Mouse (Mus musculus) erythroblast, embryonic 14.5 days (primary cell): Measurements from ENCODE around the gene Zfyve9. TPM values are rescaled to one million over a fixed set of nuclear protein-coding genes. Genes with fewer than 3 reads are reported as not detected.

Experiments
- H3K27me3 ChIP-seq: 2 replicates; pipeline ENCODE4 v1.6.1; 2012; ENCODE audit warnings: inconsistent platforms; ENCODE audit not compliant: control insufficient read depth
- H3K36me3 ChIP-seq: 2 replicates; pipeline ENCODE4 v1.6.1; 2012; ENCODE audit warnings: mild to moderate bottlenecking, inconsistent platforms; ENCODE audit not compliant: control insufficient read depth
- H3K4me1 ChIP-seq: 2 replicates; pipeline ENCODE4 v1.6.1; 2012; ENCODE audit warnings: inconsistent platforms; ENCODE audit not compliant: control insufficient read depth
- H3K4me3 ChIP-seq: replicated peaks from 2 replicates; pipeline ENCODE3; 2012; ENCODE audit warnings: moderate library complexity, mild to moderate bottlenecking, inconsistent platforms
- H3K9me3 ChIP-seq: 2 replicates; pipeline ENCODE4 v1.6.1; 2012; ENCODE audit warnings: low read length, inconsistent platforms, mixed read lengths; ENCODE audit not compliant: control insufficient read depth
- GATA1 ChIP-seq: IDR thresholded peaks from 2 replicates; pipeline ENCODE4 v1.6.1; 2012; ENCODE audit warnings: low read length, inconsistent platforms, mixed read lengths
- TAL1 ChIP-seq: IDR thresholded peaks from 3 replicates; pipeline ENCODE4 v1.6.1; 2012; ENCODE audit warnings: low read length, inconsistent platforms, mixed read lengths
- polyA plus RNA-seq: library from polyadenylated mRNA; stranded (reverse); fragments of >175 nt; gene quantifications from 2 replicates; pipeline ENCODE4 v1.2.3, GENCODE M21; 2012

Zfyve9 gene
- polyA plus RNA-seq, 1 experiment = not detected

- Histone ChIP-seq H3K27me3 (peaks cover 3% of the 10 kb centered on the region; the same call in 1 of the 2 replicates), H3K4me3 (no peak overlapping the region), H3K36me3 (no peaks in the 10 kb centered on the region), H3K4me1 (no peaks in the 10 kb centered on the region), H3K9me3 (no peaks in the 10 kb centered on the region)
- no peak for TF ChIP-seq TAL1
- TF ChIP-seq GATA1 = no peak
These were observed 13.3 kb upstream of the Zfyve9 start for GRCm38 (mm10) chr4:108793941-108794340.

- Histone ChIP-seq H3K4me1 (no peaks in the 10 kb centered on the region), H3K36me3 (no peaks in the 10 kb centered on the region), H3K27me3 (peaks cover 3% of the 10 kb centered on the region; the same call in 1 of the 2 replicates), H3K4me3 (no peak overlapping the region), H3K9me3 (no peaks in the 10 kb centered on the region)
- no peak for TF ChIP-seq GATA1
- no peak for TF ChIP-seq TAL1
These were observed 9.9 kb upstream of the Zfyve9 start for GRCm38 (mm10) chr4:108790507-108790906.

GRCm38 (mm10) chr4:108789258-108789936, 8.8 kb upstream of the Zfyve9 start:
- H3K27me3 ChIP-seq = peaks cover 3% of the 10 kb centered on the region; the same call in 1 of the 2 replicates
- no peaks in the 10 kb centered on the region for H3K9me3 ChIP-seq
- no peak overlapping the region for H3K4me3 ChIP-seq
- TF ChIP-seq TAL1 (no peak), GATA1 (no peak)
- no peaks in the 10 kb centered on the region for H3K4me1 ChIP-seq
- H3K36me3 ChIP-seq = no peaks in the 10 kb centered on the region

GRCm38 (mm10) chr4:108782421-108783085, 2.0 kb upstream of the Zfyve9 start:
- Histone ChIP-seq H3K4me3 (no peak overlapping the region), H3K27me3 (peaks cover 65% of the 10 kb centered on the region), H3K36me3 (no peaks in the 10 kb centered on the region), H3K9me3 (peaks cover 3% of the 10 kb centered on the region; the same call in 1 of the 2 replicates), H3K4me1 (peaks cover 9% of the 10 kb centered on the region)
- no peak for TF ChIP-seq GATA1
- TF ChIP-seq TAL1 = no peak

- Histone ChIP-seq H3K36me3 (no peaks in the 10 kb centered on the region), H3K4me3 (no peak overlapping the region), H3K9me3 (peaks cover 3% of the 10 kb centered on the region; the same call in 1 of the 2 replicates), H3K27me3 (peaks cover 66% of the 10 kb centered on the region), H3K4me1 (peaks cover 9% of the 10 kb centered on the region)
- TF ChIP-seq TAL1 = no peak
- no peak for TF ChIP-seq GATA1
These were observed 998 bp upstream of the Zfyve9 start for GRCm38 (mm10) chr4:108781596-108781995.

- peaks cover 3% of the 10 kb centered on the region; the same call in 1 of the 2 replicates for H3K9me3 ChIP-seq
- H3K27me3 ChIP-seq = peaks cover 66% of the 10 kb centered on the region
- peaks cover 9% of the 10 kb centered on the region for H3K4me1 ChIP-seq
- H3K36me3 ChIP-seq = no peaks in the 10 kb centered on the region
- no peak for TF ChIP-seq TAL1
- TF ChIP-seq GATA1 = no peak
- H3K4me3 ChIP-seq = peak overlapping the region; percentile 62
These were observed 237 bp upstream of the Zfyve9 start for GRCm38 (mm10) chr4:108780864-108781205.

GRCm38 (mm10) chr4:108779763-108780056, 888 bp downstream of the Zfyve9 start:
- peaks cover 66% of the 10 kb centered on the region for H3K27me3 ChIP-seq
- peaks cover 9% of the 10 kb centered on the region for H3K4me1 ChIP-seq
- H3K9me3 ChIP-seq = peaks cover 3% of the 10 kb centered on the region; the same call in 1 of the 2 replicates
- H3K36me3 ChIP-seq = no peaks in the 10 kb centered on the region
- peak overlapping the region; percentile 62 for H3K4me3 ChIP-seq
- TF ChIP-seq TAL1 = no peak
- TF ChIP-seq GATA1 = no peak

GRCm38 (mm10) chr4:108768527-108768926, 12.1 kb downstream of the Zfyve9 start:
- TF ChIP-seq GATA1 = no peak
- TF ChIP-seq TAL1 = no peak
- H3K27me3 ChIP-seq = no peaks in the 10 kb centered on the region
- H3K9me3 ChIP-seq = no peaks in the 10 kb centered on the region
- no peaks in the 10 kb centered on the region for H3K36me3 ChIP-seq
- H3K4me3 ChIP-seq = no peak overlapping the region
- no peaks in the 10 kb centered on the region for H3K4me1 ChIP-seq

- TF ChIP-seq TAL1 (no peak), GATA1 (no peak)
- Histone ChIP-seq H3K36me3 (no peaks in the 10 kb centered on the region), H3K4me3 (no peak overlapping the region), H3K9me3 (no peaks in the 10 kb centered on the region), H3K4me1 (no peaks in the 10 kb centered on the region), H3K27me3 (no peaks in the 10 kb centered on the region)
These were observed 21.0 kb downstream of the Zfyve9 start for GRCm38 (mm10) chr4:108759583-108759982.
